Mouse (Mus musculus) gonadal fat pad, adult 2 months (tissue): Measurements from ENCODE around the gene Muc1. TPM values are rescaled to one million over a fixed set of nuclear protein-coding genes. Genes with fewer than 3 reads are reported as not detected.
"Not testable (repeated sequence)": the region's sequence is repeated elsewhere in the genome, so short reads cannot be mapped to it uniquely, and the experiment has no call there.

Experiments used
- DNase-seq: peaks from one replicate; pipeline ENCODE4 v3.0.0-alpha.2; 2012; ENCODE audit warnings: low read depth
- polyA plus RNA-seq: library from polyadenylated mRNA; depleted of rRNA; stranded (reverse); fragments of >200 nt; gene quantifications from 2 replicates; pipeline ENCODE4 v1.2.3, GENCODE M21; 2012

Gene Muc1
- polyA plus RNA-seq, 1 experiment, result 0.69 TPM

- DNase-seq, result no peak
Observed at GRCm38 (mm10) chr3:89210162-89210561, 18.7 kb upstream of the Muc1 start.

- no peak for DNase-seq
Observed at GRCm38 (mm10) chr3:89210731-89211130, 18.1 kb upstream of the Muc1 start.

GRCm38 (mm10) chr3:89213803-89214530 is 14.9 kb upstream of the Muc1 start:
- no peak for DNase-seq

- no peak for DNase-seq
Observed at GRCm38 (mm10) chr3:89214681-89215411, 14.0 kb upstream of the Muc1 start, which contains the start of gene Thbs3. Gene Thbs3, plus strand, starts transcription at chr3:89215180.

- DNase-seq, result no peak
Observed at GRCm38 (mm10) chr3:89215853-89216252, 13.0 kb upstream of the Muc1 start.

GRCm38 (mm10) chr3:89216407-89216806 is 12.4 kb upstream of the Muc1 start:
- DNase-seq, result not testable (repeated sequence)

- DNase-seq, result no peak
Observed at GRCm38 (mm10) chr3:89218271-89218670, 10.6 kb upstream of the Muc1 start.

- no peak for DNase-seq
Observed at GRCm38 (mm10) chr3:89219546-89219945, 9.3 kb upstream of the Muc1 start.

- DNase-seq, result no peak
Observed at GRCm38 (mm10) chr3:89221167-89221566, 7.7 kb upstream of the Muc1 start.

- no peak for DNase-seq
Observed at GRCm38 (mm10) chr3:89224796-89225195, 4.1 kb upstream of the Muc1 start.

- no peak for DNase-seq
Observed at GRCm38 (mm10) chr3:89225321-89225815, 3.5 kb upstream of the Muc1 start.

- DNase-seq, result no peak
Observed at GRCm38 (mm10) chr3:89225918-89226317, 2.9 kb upstream of the Muc1 start.

- DNase-seq, result no peak
Observed at GRCm38 (mm10) chr3:89226361-89226760, 2.5 kb upstream of the Muc1 start.

- DNase-seq, result no peak
Observed at GRCm38 (mm10) chr3:89226900-89227299, 2.0 kb upstream of the Muc1 start, which contains the start of gene Mtx1. Gene Mtx1, minus strand, starts transcription at chr3:89227088.

- no peak for DNase-seq
Observed at GRCm38 (mm10) chr3:89227307-89228179, 1.3 kb upstream of the Muc1 start.

- DNase-seq, result no peak
Observed at GRCm38 (mm10) chr3:89228180-89228549, 692 bp upstream of the Muc1 start.

GRCm38 (mm10) chr3:89229276-89229675 is 419 bp downstream of the Muc1 start:
- DNase-seq, result no peak

- no peak for DNase-seq
Observed at GRCm38 (mm10) chr3:89230561-89230960, 1.7 kb downstream of the Muc1 start.

GRCm38 (mm10) chr3:89231345-89231744 is 2.5 kb downstream of the Muc1 start:
- DNase-seq, result no peak

- no peak for DNase-seq
Observed at GRCm38 (mm10) chr3:89231772-89232275, 3.0 kb downstream of the Muc1 start.

GRCm38 (mm10) chr3:89232614-89233013 is 3.8 kb downstream of the Muc1 start:
- DNase-seq, result no peak
